Mouse (Mus musculus) liver, embryonic 12.5 days (tissue): Measurements from ENCODE around the gene Msantd2. TPM values are rescaled to one million over a fixed set of nuclear protein-coding genes. Genes with fewer than 3 reads are reported as not detected.
A peak's percentile ranks its signal among the peaks of the same experiment; 100 is the strongest.

Experiments
- ATAC-seq: fragments of 200-750 bp; cut with Nextera tagmentation; 2 replicates; pipeline ENCODE4 v1.8.0; 2017; ENCODE audit warnings: moderate number of reproducible peaks, mild to moderate bottlenecking, moderate library complexity
- H3K27ac ChIP-seq: fragments of 300-500 bp; sonication (generic); 2 replicates; pipeline ENCODE4 v1.5.1; 2016; ENCODE audit warnings: mild to moderate bottlenecking
- H3K27me3 ChIP-seq: fragments of 300-500 bp; sonication (generic); replicated peaks from 2 replicates; pipeline ENCODE4 v1.6.1; 2016; ENCODE audit warnings: mild to moderate bottlenecking, moderate library complexity
- H3K36me3 ChIP-seq: fragments of 300-500 bp; sonication (generic); 2 replicates; pipeline ENCODE4 v1.6.1; 2016; ENCODE audit warnings: mild to moderate bottlenecking, moderate library complexity
- H3K4me1 ChIP-seq: fragments of 300-500 bp; sonication (generic); 2 replicates; pipeline ENCODE4 v1.6.1; 2016
- H3K4me2 ChIP-seq: fragments of 300-500 bp; sonication (generic); 2 replicates; pipeline ENCODE4 v1.6.1; 2016; ENCODE audit warnings: mild to moderate bottlenecking, moderate library complexity
- H3K4me3 ChIP-seq: fragments of 300-500 bp; sonication (generic); 2 replicates; pipeline ENCODE4 v1.5.1; 2016; ENCODE audit warnings: mild to moderate bottlenecking, moderate library complexity
- H3K9ac ChIP-seq: fragments of 300-500 bp; sonication (generic); 2 replicates; pipeline ENCODE4 v1.6.1; 2016; ENCODE audit warnings: mild to moderate bottlenecking, moderate library complexity
- H3K9me3 ChIP-seq: fragments of 300-500 bp; sonication (generic); replicated peaks from 2 replicates; pipeline ENCODE4 v1.6.1; 2016; ENCODE audit warnings: mild to moderate bottlenecking, moderate library complexity
- WGBS: fragments of 180-500 bp; shearing (Covaris S2); methylation state at CpG from one replicate; pipeline ENCODE4 v1.1.7; 2016; ENCODE audit not compliant: insufficient replicate concordance; 5-methylcytosine and 5-hydroxymethylcytosine counted together
- polyA plus RNA-seq: library from polyadenylated mRNA; unstranded; fragments of >200 nt; fragmentation: Nextera tagmentation; extraction: Ambion mirVana; gene quantifications from 2 replicates; pipeline ENCODE4 v1.2.1, GENCODE M21; 2016

The Msantd2 gene
- polyA plus RNA-seq, 1 experiment from 2014 or later: 11.8 TPM

- Histone ChIP-seq H3K9ac (peak overlapping the region; percentile 1; the same call in 1 of the 2 replicates), H3K4me3 (peak overlapping the region; percentile 15), H3K4me2 (peak overlapping the region; percentile 57), H3K4me1 (peaks cover 86% of the 10 kb centered on the region), H3K27me3 (no peaks in the 10 kb centered on the region), H3K27ac (peak overlapping the region; percentile 42), H3K36me3 (no peaks in the 10 kb centered on the region), H3K9me3 (no peaks in the 10 kb centered on the region)
- WGBS: 14% methylated on average over 15 of the region's 15 CpGs
- peak; percentile 33 for ATAC-seq
These were observed 78.9 kb downstream of the Msantd2 start for GRCm38 (mm10) chr9:37567892-37568604.

DNA sequence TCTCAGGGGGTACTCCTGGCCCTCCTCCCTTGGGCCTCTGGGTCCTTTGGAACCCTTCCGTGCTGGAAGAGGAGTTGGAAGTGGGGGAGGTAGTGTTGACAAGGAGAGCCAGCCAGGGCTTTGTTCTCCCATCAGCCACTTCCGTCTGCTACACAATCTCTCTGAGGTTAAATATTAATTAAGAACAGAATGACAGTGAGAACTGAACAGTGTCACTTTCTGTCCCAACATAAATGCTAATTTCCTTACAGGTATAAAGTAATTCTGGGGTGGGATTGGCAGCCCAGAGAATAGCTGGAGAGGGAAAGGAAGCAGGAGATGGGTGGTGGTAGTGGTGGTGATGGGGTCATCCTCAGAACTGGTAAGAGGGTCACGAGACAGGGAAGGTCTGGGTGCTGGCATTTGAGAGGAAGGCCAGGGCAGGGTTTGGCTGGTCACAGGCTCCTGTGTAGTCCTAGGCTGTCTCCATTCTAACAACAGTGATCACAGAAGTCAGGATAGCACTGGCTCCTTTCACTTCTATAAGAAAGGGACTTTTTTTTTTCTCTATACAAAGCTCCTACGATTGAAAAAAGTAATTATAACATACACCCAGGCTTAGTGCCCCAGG lies 79.6 kb downstream of the Msantd2 start:
- Histone ChIP-seq H3K27me3 (no peaks in the 10 kb centered on the region), H3K36me3 (no peaks in the 10 kb centered on the region), H3K4me2 (peak overlapping the region; percentile 57), H3K4me3 (no peak overlapping the region), H3K4me1 (peaks cover 83% of the 10 kb centered on the region), H3K27ac (peak overlapping the region; percentile 42), H3K9me3 (no peaks in the 10 kb centered on the region), H3K9ac (0 out of 2 replicates have a peak overlapping the region, but pooled peaks have one; percentile 1)
- ATAC-seq: peak; percentile 25; the same call in 1 of the 2 replicates
- WGBS: 34% methylated on average over 4 of the region's 4 CpGs

GRCm38 (mm10) chr9:37569231-37569835 lies 80.2 kb downstream of the Msantd2 start:
- no peak overlapping the region for H3K9ac ChIP-seq
- peak; percentile 61 for ATAC-seq
- WGBS: 43% methylated on average over 2 of the region's 2 CpGs
- H3K9me3 ChIP-seq: no peaks in the 10 kb centered on the region
- no peak overlapping the region for H3K4me3 ChIP-seq
- H3K27me3 ChIP-seq: no peaks in the 10 kb centered on the region
- H3K4me1 ChIP-seq: peaks cover 77% of the 10 kb centered on the region
- H3K36me3 ChIP-seq: no peaks in the 10 kb centered on the region
- no peak overlapping the region for H3K4me2 ChIP-seq
- peak overlapping the region; percentile 36; the same call in 1 of the 2 replicates for H3K27ac ChIP-seq

- no peaks in the 10 kb centered on the region for H3K9me3 ChIP-seq
- no peaks in the 10 kb centered on the region for H3K27me3 ChIP-seq
- H3K36me3 ChIP-seq: no peaks in the 10 kb centered on the region
- no peak overlapping the region for H3K9ac ChIP-seq
- peak overlapping the region; percentile 45 for H3K27ac ChIP-seq
- H3K4me3 ChIP-seq: no peak overlapping the region
- 10% methylated on average over 3 of the region's 3 CpGs for WGBS
- H3K4me2 ChIP-seq: 0 out of 2 replicates have a peak overlapping the region, but pooled peaks have one; percentile 20
- ATAC-seq: peak; percentile 25
- peaks cover 62% of the 10 kb centered on the region for H3K4me1 ChIP-seq
These were observed 83.2 kb downstream of the Msantd2 start for GRCm38 (mm10) chr9:37572204-37572876.

Other genes starting within 250 kb of the Msantd2 start
- 1.5 TPM in 2 replicates for gene Slc37a2, start 233.6 kb upstream of the Msantd2 start, polyA plus RNA-seq
- gene Ccdc15, start 140.9 kb upstream of the Msantd2 start, polyA plus RNA-seq: 5.6 and 6.9 TPM in 2 replicates
- gene Hepacam, start 122.0 kb upstream of the Msantd2 start, polyA plus RNA-seq: 0.05 TPM in 1 of 2 replicates, not detected in the other
- gene Robo4, start 87.4 kb upstream of the Msantd2 start, polyA plus RNA-seq: 4.4 and 5.1 TPM in 2 replicates
- 0.25 and 0.26 TPM in 2 replicates for gene Robo3, start 56.1 kb upstream of the Msantd2 start, polyA plus RNA-seq
- 22.0 and 22.8 TPM in 2 replicates for gene Esam, start 38.8 kb downstream of the Msantd2 start, polyA plus RNA-seq
- gene Vsig2, start 49.9 kb downstream of the Msantd2 start, polyA plus RNA-seq: 0.29 and 0.76 TPM in 2 replicates
- 20.6 and 23.4 TPM in 2 replicates for gene Nrgn, start 63.6 kb downstream of the Msantd2 start, polyA plus RNA-seq
- 5.6 and 5.7 TPM in 2 replicates for gene Siae, start 66.4 kb downstream of the Msantd2 start, polyA plus RNA-seq
- gene Spa17, start 124.4 kb downstream of the Msantd2 start, polyA plus RNA-seq: 2.8 and 4.0 TPM in 2 replicates
- 80.0 and 80.6 TPM in 2 replicates for gene Tbrg1, start 168.0 kb downstream of the Msantd2 start, polyA plus RNA-seq
- gene Panx3, start 179.9 kb downstream of the Msantd2 start, polyA plus RNA-seq: not detected in 2 replicates
- not detected in 2 replicates for gene Olfr160, start 226.9 kb downstream of the Msantd2 start, polyA plus RNA-seq